In the genomic region with DNA sequence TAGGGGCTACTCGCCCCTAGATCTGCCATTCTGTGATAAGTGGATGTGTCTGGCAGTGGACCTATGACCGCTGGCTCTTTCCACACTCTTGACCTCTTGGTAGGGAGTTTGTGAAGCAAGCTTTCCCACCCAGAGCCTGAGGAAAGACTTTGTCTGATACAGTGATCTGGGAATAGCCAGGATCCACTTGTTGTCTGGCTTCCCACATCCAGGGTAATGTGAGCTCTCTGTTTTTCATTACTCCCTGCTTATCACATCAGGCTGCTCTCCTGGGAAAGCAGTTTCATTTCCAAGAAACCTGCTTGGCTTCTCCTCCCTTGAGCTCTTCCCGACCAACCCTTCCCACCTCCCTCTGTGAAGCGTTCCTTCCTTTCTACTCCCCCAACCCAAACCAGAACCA, we compare ENCODE assay signal across 14 mouse cellular contexts. TPM values are rescaled to one million over a fixed set of nuclear protein-coding genes. Genes with fewer than 3 reads are reported as not detected.
A peak's percentile ranks its signal among the peaks of the same experiment; 100 is the strongest.
DNase-seq lines count a peak whose midpoint lies in the region; ATAC-seq and TF ChIP-seq lines count a peak whose summit lies in the region.
"Had no signal": no experiment of that assay in that cellular context is flagged by ENCODE, and none has a peak within 500 bp of the region (broad histone marks: within the 10 kb centered on the region; RNA-seq: fewer than 3 reads in every experiment).

No protein-coding gene starts in this region.

- DNase-seq in adrenal gland, adult 8-10 months: peak; percentile 13
- DNase-seq in adrenal gland, adult 18-20 months (ENCODE audit: low spot score in 2 of 2): no peak
- peak; percentile 55 for DNase-seq in kidney, postnatal 0 days (ENCODE audit: low spot score)
- no peak for DNase-seq in kidney, postnatal 14 days
- DNase-seq in MN1 (ENCODE audit: low spot score): peak; percentile 23
- no peak for DNase-seq in right cerebral cortex, postnatal 25 days
- no peak for DNase-seq in frontal cortex, postnatal 10 days (ENCODE audit: low spot score in 2 of 2)
- DNase-seq: liver, embryonic 13.5 days had no signal

- H3K4me1 ChIP-seq in kidney, postnatal 0 days (replicated peaks; ENCODE audit: insufficient read depth, low read length): no peaks in the 10 kb centered on the region
- peaks cover 6% of the 10 kb centered on the region; the same call in 1 of the 2 replicates for H3K4me1 ChIP-seq in heart, embryonic 16.5 days (ENCODE audit: control insufficient read depth, insufficient read depth, low read length)
- H3K4me1 ChIP-seq: liver, embryonic 13.5 days; megakaryocyte, embryonic 14.5 days; stomach, embryonic 15.5 days had no signal

- no peak for TF ChIP-seq CTCF in kidney, postnatal 0 days (IDR thresholded peaks at IDR 0.05; ENCODE audit: low read depth)

- H3K4me2 ChIP-seq in kidney, postnatal 0 days (ENCODE audit: low read length): no peak overlapping the region
- no peak overlapping the region for H3K4me2 ChIP-seq in heart, embryonic 16.5 days (ENCODE audit: low read depth, low read length)
- H3K4me2 ChIP-seq: forebrain, embryonic 15.5 days; hindbrain, embryonic 13.5 days; liver, embryonic 13.5 days; stomach, embryonic 15.5 days had no signal

- no peak for ATAC-seq in kidney, postnatal 0 days (replicated peaks; ENCODE audit: low FRiP score, low read depth)
- no peak; the same call in 1 of the 2 replicates for ATAC-seq in heart, embryonic 16.5 days (replicated peaks; ENCODE audit: extremely low read depth, insufficient read depth, low FRiP score)

- no peaks in the 10 kb centered on the region for H3K36me3 ChIP-seq in kidney, postnatal 0 days (ENCODE audit: insufficient read depth, low read length)
- H3K36me3 ChIP-seq in heart, embryonic 16.5 days (ENCODE audit: control insufficient read depth, insufficient read depth): no peaks in the 10 kb centered on the region
- H3K36me3 ChIP-seq: forebrain, embryonic 15.5 days; hindbrain, embryonic 13.5 days; liver, embryonic 13.5 days; stomach, embryonic 15.5 days had no signal

- H3K4me3 ChIP-seq in kidney, postnatal 0 days (replicated peaks; ENCODE audit: low read depth, low read length): no peak overlapping the region
- no peak overlapping the region for H3K4me3 ChIP-seq in heart, embryonic 16.5 days (ENCODE audit: low read length)
- H3K4me3 ChIP-seq: forebrain, embryonic 15.5 days; hindbrain, embryonic 13.5 days; left cerebral cortex, adult 2 months; liver, embryonic 13.5 days; megakaryocyte, embryonic 14.5 days; stomach, embryonic 15.5 days had no signal

- H3K27me3 ChIP-seq in kidney, postnatal 0 days (ENCODE audit: insufficient read depth, low read length): no peaks in the 10 kb centered on the region
- no peaks in the 10 kb centered on the region for H3K27me3 ChIP-seq in heart, embryonic 16.5 days (ENCODE audit: control insufficient read depth, insufficient read depth, low read length)
- H3K27me3 ChIP-seq: forebrain, embryonic 15.5 days; hindbrain, embryonic 13.5 days; liver, embryonic 13.5 days; stomach, embryonic 15.5 days had no signal

- WGBS in kidney, postnatal 0 days: 26% methylated on average over 4 of the region's 4 CpGs
- WGBS in heart, embryonic 16.5 days: 27% methylated on average over 4 of the region's 4 CpGs

- H3K9me3 ChIP-seq in kidney, postnatal 0 days (replicated peaks; ENCODE audit: low read length): no peaks in the 10 kb centered on the region
- no peaks in the 10 kb centered on the region for H3K9me3 ChIP-seq in heart, embryonic 16.5 days (replicated peaks; ENCODE audit: control insufficient read depth, low read length)
- H3K9me3 ChIP-seq: forebrain, embryonic 15.5 days; hindbrain, embryonic 13.5 days; liver, embryonic 13.5 days; megakaryocyte, embryonic 14.5 days; stomach, embryonic 15.5 days had no signal

- no peak overlapping the region for H3K9ac ChIP-seq in kidney, postnatal 0 days (ENCODE audit: low read depth, low read length)
- H3K9ac ChIP-seq in heart, embryonic 16.5 days (ENCODE audit: low read length): no peak overlapping the region
- H3K9ac ChIP-seq: forebrain, embryonic 15.5 days; hindbrain, embryonic 13.5 days; liver, embryonic 13.5 days; stomach, embryonic 15.5 days had no signal

- H3K27ac ChIP-seq in kidney, postnatal 0 days: peak overlapping the region; percentile 34; the same call in 1 of the 2 replicates
- peak overlapping the region; percentile 32 for H3K27ac ChIP-seq in heart, embryonic 16.5 days (ENCODE audit: low read length)
- H3K27ac ChIP-seq: forebrain, embryonic 15.5 days; hindbrain, embryonic 13.5 days; left cerebral cortex, adult 2 months; liver, embryonic 13.5 days; stomach, embryonic 15.5 days had no signal

RNA-seq across cellular contexts. Expression of a gene that starts 44.5 kb away (rescaled TPM):
- 1 to 10 TPM in 3 of 4 experiments, under 1 TPM in 1; 0.70 to 5.6 (median 2.0) TPM for total RNA-seq in adrenal gland, adult 8-10 months (2022)
- total RNA-seq in adrenal gland, adult 18-20 months (2021): 10 to 100 TPM in 1 of 2 experiments, 1 to 10 TPM in 1; 1.6 to 13.0 TPM
- polyA plus RNA-seq in kidney, postnatal 0 days (2015; fragmentation: Nextera tagmentation; extraction: Ambion mirVana): 13.9 and 14.3 TPM in 2 replicates
- polyA plus RNA-seq in heart, embryonic 16.5 days (2015; fragmentation: Nextera tagmentation; extraction: Ambion mirVana): 53.0 TPM in 2 replicates

Comparison
In these comparisons a context has a peak if more than half of its experiments do, and no peak if none do; other contexts are left out.
1. DNase-seq: peak in adrenal gland, adult 8-10 months (single experiment), kidney, postnatal 0 days (single experiment) and MN1 (single experiment); none in adrenal gland, adult 18-20 months (0 of 2), kidney, postnatal 14 days (single experiment), right cerebral cortex, postnatal 25 days (single experiment) and frontal cortex, postnatal 10 days (0 of 2).